8 mouse cellular contexts compared by ENCODE assay signal in genomic region chr2:156732109-156732508, GRCm38 (mm10). TPM values are rescaled to one million over a fixed set of nuclear protein-coding genes. Genes with fewer than 3 reads are reported as not detected.
DNase-seq lines count a peak whose midpoint lies in the region; ATAC-seq and TF ChIP-seq lines count a peak whose summit lies in the region.
"Had no signal": no experiment of that assay in that cellular context is flagged by ENCODE, and none has a peak within 500 bp of the region (broad histone marks: within the 10 kb centered on the region; RNA-seq: fewer than 3 reads in every experiment).

No protein-coding gene starts in this region.

- TF ChIP-seq CTCF in gastrocnemius, adult 2 months (IDR thresholded peaks at IDR 0.05), result no peak

- H3K4me3 ChIP-seq in gastrocnemius, adult 2 months, result peak overlapping the region; percentile 13
- no peak overlapping the region for H3K4me3 ChIP-seq in stomach, embryonic 15.5 days (replicated peaks)
- H3K4me3 ChIP-seq: liver, embryonic 15.5 days had no signal

- intact Hi-C loops in gastrocnemius, adult 2 months (cut with DNase I), result loop anchor here (10.0 kb wide), 1 partner anchor 133 kb away; the partner anchor contains the start of gene Rab5if
- intact Hi-C loops in left cerebral cortex, postnatal 25 days (cut with DNase I), result loop anchor here (10.0 kb wide), 1 partner anchor 263 kb away; the partner anchor contains the start of gene Ndrg3

- H3K9me3 ChIP-seq in stomach, embryonic 15.5 days, result no peaks in the 10 kb centered on the region
- H3K9me3 ChIP-seq: liver, embryonic 15.5 days had no signal

- 47% methylated on average over 6 of the region's 6 CpGs for WGBS in stomach, embryonic 15.5 days

- peak overlapping the region; percentile 90 for H3K27ac ChIP-seq in gastrocnemius, adult 2 months
- peak overlapping the region; percentile 67; the same call in 1 of the 2 replicates for H3K27ac ChIP-seq in stomach, embryonic 15.5 days
- H3K27ac ChIP-seq: liver, embryonic 15.5 days had no signal

- no peak overlapping the region for H3K9ac ChIP-seq in stomach, embryonic 15.5 days
- H3K9ac ChIP-seq: liver, embryonic 15.5 days had no signal

- peaks cover 26% of the 10 kb centered on the region for H3K4me1 ChIP-seq in stomach, embryonic 15.5 days

- ATAC-seq in stomach, embryonic 15.5 days (ENCODE audit: insufficient read depth, low FRiP score, low read depth), result peak; percentile 79

- DNase-seq in urinary bladder, postnatal 14 days (ENCODE audit: low spot score), result peak; percentile 76
- DNase-seq in urinary bladder, postnatal 10 days (ENCODE audit: low spot score), result no peak
- peak; percentile 88 for DNase-seq in gastrocnemius, adult 2 months
- peak; percentile 87 for DNase-seq in kidney, adult 18-20 months
- DNase-seq in left cerebral cortex, postnatal 25 days (ENCODE audit: low spot score in 2 of 2), result peak; percentile 73 to 95
- no peak for DNase-seq in thymus, postnatal 10 days (ENCODE audit: low spot score in 2 of 2)

- no peaks in the 10 kb centered on the region for H3K27me3 ChIP-seq in stomach, embryonic 15.5 days (replicated peaks)
- H3K27me3 ChIP-seq: liver, embryonic 15.5 days had no signal

- H3K36me3 ChIP-seq in stomach, embryonic 15.5 days, result no peaks in the 10 kb centered on the region; the same call in 1 of the 2 replicates
- H3K36me3 ChIP-seq: liver, embryonic 15.5 days had no signal

- no peak overlapping the region for H3K4me2 ChIP-seq in stomach, embryonic 15.5 days
- H3K4me2 ChIP-seq: liver, embryonic 15.5 days had no signal

RNA-seq across cellular contexts. Expression of gene Myl9, which starts 43.1 kb away (rescaled TPM):
- total RNA-seq in gastrocnemius, adult 2 months (2021), result 10 to 100 TPM; 41.2 to 50.0 TPM
- 10 to 100 TPM; 14.7 to 16.1 TPM for total RNA-seq in left cerebral cortex, postnatal 25 days (2021)
- polyA plus RNA-seq in stomach, embryonic 15.5 days (2015; fragmentation: Nextera tagmentation; extraction: Ambion mirVana), result 1,258 and 1,308 TPM in 2 replicates

Comparison
In these comparisons a context has a peak if more than half of its experiments do, and no peak if none do; other contexts are left out.
1. DNase-seq: peak in urinary bladder, postnatal 14 days (single experiment), gastrocnemius, adult 2 months (single experiment), kidney, adult 18-20 months (single experiment) and left cerebral cortex, postnatal 25 days (2 of 2); none in urinary bladder, postnatal 10 days (single experiment) and thymus, postnatal 10 days (0 of 2).